Mouse (Mus musculus) bone marrow macrophage, adult 2 months (primary cell): ENCODE measurements at regions not wholly inside any gene's neighbourhood (a gene's known extent, or its start where the extent isn't known, plus 50 kb on each side); places are given as distances from the start of the nearest gene placed in this dataset.

ENCODE experiments used
- H3K27ac ChIP-seq: 2 replicates; pipeline ENCODE4 v1.5.1; 2012; ENCODE audit warnings: low read depth, low read length; ENCODE audit not compliant: insufficient read depth
- H3K4me1 ChIP-seq: 2 replicates; pipeline ENCODE4 v1.6.1; 2012; ENCODE audit warnings: low read length; ENCODE audit not compliant: control insufficient read depth, insufficient read depth
- H3K4me3 ChIP-seq: 2 replicates; pipeline ENCODE4 v1.5.1; 2012; ENCODE audit warnings: mild to moderate bottlenecking, low read length, moderate library complexity; ENCODE audit not compliant: insufficient read depth
- CTCF ChIP-seq: IDR thresholded peaks from 2 replicates; pipeline ENCODE4 v1.5.1; 2012; ENCODE audit warnings: low read depth, mild to moderate bottlenecking, low read length, moderate library complexity
- POLR2A ChIP-seq: IDR thresholded peaks from 2 replicates; pipeline ENCODE4 v1.6.1; 2012; ENCODE audit warnings: mild to moderate bottlenecking, low read depth, low read length, borderline replicate concordance

DNA sequence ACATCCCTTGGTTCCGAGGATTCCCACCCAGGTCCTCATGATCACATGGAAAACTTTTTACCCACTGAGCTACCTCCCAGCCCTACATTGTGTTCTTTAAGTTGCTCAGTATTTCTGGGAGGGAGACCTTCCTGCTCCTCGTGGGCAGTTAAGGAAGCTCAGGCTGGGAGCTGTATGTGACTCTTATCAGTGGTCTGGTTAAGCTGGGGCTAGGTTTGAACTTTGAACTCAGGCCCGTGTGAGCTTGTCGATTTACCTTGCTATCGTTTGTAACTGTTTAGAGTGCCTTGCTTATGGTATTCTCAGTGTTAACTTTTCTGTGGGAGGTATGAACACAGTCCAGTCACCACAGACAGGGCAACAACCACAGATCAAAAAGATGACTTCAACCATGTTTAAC, 68.4 kb upstream of the Tpm1 start:
- TF ChIP-seq POLR2A (no peak), CTCF (no peak)
- Histone ChIP-seq H3K27ac (no peak overlapping the region), H3K4me1 (no peaks in the 10 kb centered on the region), H3K4me3 (no peak overlapping the region)

DNA sequence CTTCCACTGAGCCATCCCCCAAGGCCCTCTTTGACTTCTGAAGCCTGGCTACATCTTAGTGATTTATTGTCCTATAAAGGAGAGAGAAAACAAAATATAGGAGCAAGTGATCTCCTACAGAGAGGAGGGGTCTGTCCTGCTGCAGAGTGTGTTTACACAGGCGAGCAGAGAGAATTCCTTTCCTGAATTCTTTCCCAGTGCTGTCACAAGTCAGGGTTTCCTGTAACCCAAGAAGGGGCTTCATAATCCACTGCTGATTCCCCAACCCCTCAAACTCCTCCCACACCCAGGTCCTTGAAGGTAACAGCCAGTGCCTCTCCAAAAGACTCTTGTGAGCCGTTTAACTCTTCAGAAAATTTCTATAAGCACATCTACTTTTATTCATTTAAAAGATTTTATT, 66.8 kb upstream of the Tpm1 start:
- no peaks in the 10 kb centered on the region for H3K4me1 ChIP-seq
- H3K4me3 ChIP-seq: no peak overlapping the region
- no peak for TF ChIP-seq POLR2A
- TF ChIP-seq CTCF: no peak
- no peak overlapping the region for H3K27ac ChIP-seq

DNA sequence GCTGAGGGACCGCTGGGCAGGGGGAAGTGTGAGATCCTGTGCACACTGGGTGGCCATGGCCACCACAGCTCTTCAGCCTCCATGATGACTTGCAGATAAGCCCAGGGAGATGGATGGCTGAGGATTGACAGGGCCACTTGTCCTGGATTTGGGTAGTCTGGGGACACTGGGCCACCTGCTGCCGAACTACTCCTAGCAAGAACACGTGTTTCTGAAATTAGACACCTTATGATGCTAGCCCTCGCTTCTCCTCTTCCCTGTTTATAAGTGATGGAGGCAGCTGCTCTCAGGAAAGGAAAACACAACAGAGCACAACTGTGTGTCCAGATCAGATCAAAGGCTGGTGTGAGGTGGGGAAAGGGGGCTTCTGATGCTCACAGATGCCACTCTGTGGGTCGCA, 64.9 kb upstream of the Tpm1 start:
- H3K4me1 ChIP-seq: no peaks in the 10 kb centered on the region

DNA sequence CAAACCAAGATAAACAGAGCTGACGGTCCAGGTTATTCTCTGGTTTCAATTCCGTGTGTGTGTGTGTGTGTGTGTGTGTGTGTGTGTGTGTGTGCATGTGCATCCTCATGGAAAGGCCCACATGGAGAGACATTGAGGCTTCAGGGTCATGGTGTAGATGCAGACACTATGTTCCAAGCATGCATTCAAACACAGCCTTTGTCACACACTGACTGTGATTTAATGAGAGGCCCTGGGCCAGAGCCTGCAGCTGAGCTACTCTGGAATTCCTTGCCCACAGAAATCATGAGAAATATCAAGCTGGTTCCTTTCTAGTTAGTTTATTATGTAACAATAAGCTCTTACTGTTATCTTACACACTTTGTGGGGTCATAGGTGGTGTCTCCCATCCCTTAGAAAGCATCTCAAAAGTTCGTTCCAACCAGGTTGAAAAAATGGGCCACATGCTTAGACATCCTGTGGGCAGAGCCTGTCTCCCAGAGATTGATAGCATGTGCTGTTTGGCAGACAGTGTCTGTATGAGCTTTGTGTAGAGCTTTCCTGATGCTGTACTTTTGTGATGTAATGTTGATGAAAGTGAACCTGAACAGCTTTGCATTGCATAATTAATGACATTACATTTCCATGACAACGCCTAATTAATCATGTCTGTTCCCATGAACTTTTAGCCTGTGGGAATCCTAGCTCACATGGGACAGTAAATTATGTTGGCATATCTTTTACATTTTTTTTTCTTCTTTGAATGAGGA, 62.8 kb upstream of the Tpm1 start:
- no peak for TF ChIP-seq CTCF
- no peak for TF ChIP-seq POLR2A
- H3K4me1 ChIP-seq: no peaks in the 10 kb centered on the region
- no peak overlapping the region for H3K27ac ChIP-seq
- H3K4me3 ChIP-seq: no peak overlapping the region

More for the DNA sequence above, 64.9 kb upstream of the Tpm1 start:
- TF ChIP-seq POLR2A: no peak
- Histone ChIP-seq H3K27ac (no peak overlapping the region), H3K4me3 (no peak overlapping the region)

DNA sequence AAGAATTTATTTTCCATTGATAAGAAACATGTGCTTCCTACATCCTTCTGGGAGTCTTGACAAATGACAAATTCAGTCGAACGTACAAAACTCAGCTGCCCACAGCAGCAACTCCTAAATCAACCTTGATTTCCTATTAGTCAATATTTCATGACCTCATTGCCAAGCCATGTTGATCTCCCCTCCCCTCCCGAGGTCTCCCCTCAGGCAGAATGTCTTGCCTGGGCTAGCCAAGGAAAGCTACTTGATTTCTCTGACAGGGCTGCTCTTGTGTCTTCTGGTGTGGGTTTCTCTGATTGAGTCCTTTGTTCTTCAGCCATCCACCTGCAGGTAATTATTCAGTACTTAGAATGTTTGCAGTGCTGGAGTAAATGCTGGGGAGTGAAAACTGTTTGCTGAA, 58.7 kb upstream of the Tpm1 start:
- H3K4me3 ChIP-seq: no peak overlapping the region
- H3K4me1 ChIP-seq: peaks cover 15% of the 10 kb centered on the region
- H3K27ac ChIP-seq: no peak overlapping the region
- TF ChIP-seq POLR2A (no peak), CTCF (no peak)

DNA sequence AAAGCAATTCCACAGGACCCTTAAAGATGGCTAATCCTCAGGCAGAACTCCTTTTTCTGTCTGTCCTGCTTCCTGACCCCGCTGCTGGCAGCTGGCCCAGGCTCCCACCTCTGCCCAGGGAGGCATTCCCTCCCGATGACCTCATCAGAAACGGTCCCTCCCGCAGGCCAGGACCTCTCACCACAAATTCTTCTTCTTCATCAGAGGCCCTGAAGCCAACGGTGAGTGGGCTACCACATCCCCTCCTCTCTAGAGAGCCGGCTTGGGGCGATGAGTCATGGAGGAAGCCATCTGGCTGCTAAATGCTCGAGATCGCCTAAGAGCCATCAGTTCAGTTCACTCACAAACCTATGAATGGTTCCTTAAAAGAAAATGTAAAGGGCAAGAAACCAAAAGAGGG, 56.7 kb upstream of the Tpm1 start:
- no peak overlapping the region for H3K27ac ChIP-seq
- H3K4me3 ChIP-seq: no peak overlapping the region
- TF ChIP-seq CTCF (no peak), POLR2A (no peak)
- H3K4me1 ChIP-seq: peaks cover 15% of the 10 kb centered on the region

DNA sequence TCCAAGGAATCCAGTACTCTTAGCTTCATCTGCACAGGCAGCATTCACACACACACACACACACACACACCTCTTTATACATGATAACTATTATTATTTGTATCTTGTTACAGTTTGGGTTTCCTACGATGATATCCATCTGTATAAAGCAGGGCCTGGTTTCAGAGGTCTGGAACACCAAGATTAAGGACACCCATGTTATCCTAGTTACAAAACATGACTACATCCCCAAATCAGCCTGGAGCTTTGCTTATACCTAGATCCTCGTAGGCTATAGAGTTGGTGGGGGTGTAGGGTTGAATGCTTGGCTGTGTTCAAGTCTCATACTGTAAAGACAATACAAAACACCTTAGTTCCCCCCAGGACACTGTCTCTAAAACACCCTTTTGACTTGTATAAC, 56.0 kb upstream of the Tpm1 start:
- TF ChIP-seq CTCF (no peak), POLR2A (no peak)
- Histone ChIP-seq H3K27ac (no peak overlapping the region), H3K4me1 (peaks cover 15% of the 10 kb centered on the region), H3K4me3 (no peak overlapping the region)

DNA sequence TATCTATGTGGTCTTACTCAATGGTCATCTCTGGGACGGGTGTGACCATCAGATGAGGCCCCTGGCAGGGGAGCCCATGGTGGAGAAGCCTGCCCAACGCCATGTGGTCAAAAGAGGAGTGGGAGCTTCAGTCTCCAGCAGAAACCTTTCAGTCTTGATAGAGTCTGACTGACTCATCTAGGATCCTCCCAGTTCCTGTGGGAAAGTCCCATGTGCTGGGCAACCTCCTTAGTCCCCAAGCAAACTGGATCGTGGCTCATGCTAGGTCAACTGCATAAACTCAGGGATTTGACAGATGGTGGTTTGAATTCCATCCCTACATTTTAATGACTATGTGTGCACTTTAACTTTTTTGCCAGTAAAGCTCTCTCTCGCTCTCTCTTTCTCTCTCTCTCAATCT, 55.4 kb upstream of the Tpm1 start:
- H3K4me1 ChIP-seq: peaks cover 15% of the 10 kb centered on the region
- H3K27ac ChIP-seq: no peak overlapping the region
- TF ChIP-seq POLR2A: no peak
- no peak for TF ChIP-seq CTCF
- H3K4me3 ChIP-seq: no peak overlapping the region

DNA sequence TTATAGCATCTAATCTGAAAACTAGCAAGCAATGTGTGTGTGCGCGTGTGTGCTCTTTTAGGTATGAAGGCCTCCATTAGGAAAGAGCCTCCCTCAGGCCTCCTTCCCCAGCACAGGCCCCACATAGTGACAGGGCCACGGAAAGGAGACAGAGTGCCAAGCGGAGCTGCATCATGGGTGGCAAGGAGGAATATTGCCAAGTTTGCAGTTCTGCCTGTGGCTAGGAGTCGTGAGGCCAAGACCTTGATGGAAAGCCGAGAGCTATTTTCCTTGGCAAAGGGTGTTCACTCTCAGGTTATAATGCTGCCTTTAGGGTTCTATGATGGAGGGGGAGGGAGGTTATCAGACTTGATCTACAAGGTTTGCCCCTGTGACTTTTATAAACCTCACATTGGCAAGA, 53.4 kb upstream of the Tpm1 start:
- Histone ChIP-seq H3K27ac (no peak overlapping the region), H3K4me3 (no peak overlapping the region), H3K4me1 (peaks cover 17% of the 10 kb centered on the region)
- TF ChIP-seq POLR2A (no peak), CTCF (no peak)

DNA sequence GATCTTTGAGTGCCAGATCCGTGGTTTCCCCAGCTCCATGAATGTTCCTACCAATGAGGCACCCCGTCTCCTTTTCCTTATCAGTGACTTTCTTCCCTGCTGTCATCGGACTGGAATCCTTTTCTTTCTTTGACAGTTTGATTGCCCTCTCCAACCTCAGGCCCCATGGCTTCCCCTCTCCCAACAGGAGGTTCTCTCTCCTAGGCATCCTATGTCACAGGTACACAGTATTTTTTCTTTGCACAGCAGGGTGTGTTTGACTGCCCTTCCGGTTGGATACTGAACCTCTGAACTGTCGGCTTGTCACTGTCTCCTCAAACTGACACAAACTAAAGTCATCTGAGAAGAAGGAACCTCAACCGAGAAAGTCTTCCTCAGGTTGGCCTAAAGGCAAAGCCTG, 50.3 kb upstream of the Tpm1 start:
- peaks cover 3% of the 10 kb centered on the region for H3K4me1 ChIP-seq
- H3K27ac ChIP-seq: no peak overlapping the region
- TF ChIP-seq POLR2A: no peak
- TF ChIP-seq CTCF: no peak
- H3K4me3 ChIP-seq: no peak overlapping the region
